Mouse (Mus musculus) embryonic facial prominence, embryonic 13.5 days (tissue): ENCODE measurements at regions not wholly inside any gene's neighbourhood (a gene's known extent, or its start where the extent isn't known, plus 50 kb on each side); places are given as distances from the start of the nearest gene placed in this dataset.
A peak's percentile ranks its signal among the peaks of the same experiment; 100 is the strongest.
"Not testable (repeated sequence)": the region's sequence is repeated elsewhere in the genome, so short reads cannot be mapped to it uniquely, and the experiment has no call there.

Source experiments
- ATAC-seq: fragments of 200-750 bp; cut with Nextera tagmentation; 2 replicates; pipeline ENCODE4 v1.8.0; 2017; ENCODE audit warnings: low read depth; ENCODE audit not compliant: insufficient number of reproducible peaks, insufficient read depth, low FRiP score, low TSS enrichment
- H3K27ac ChIP-seq: fragments of 300-500 bp; sonication (generic); 2 replicates; pipeline ENCODE4 v1.5.1; 2015; ENCODE audit warnings: moderate library complexity, mild to moderate bottlenecking, inconsistent platforms
- H3K27me3 ChIP-seq: fragments of 300-500 bp; sonication (generic); 2 replicates; pipeline ENCODE4 v1.6.1; 2015; ENCODE audit warnings: mild to moderate bottlenecking, inconsistent platforms
- H3K36me3 ChIP-seq: fragments of 300-500 bp; sonication (generic); 2 replicates; pipeline ENCODE4 v1.6.1; 2015; ENCODE audit warnings: mild to moderate bottlenecking, inconsistent platforms
- H3K4me1 ChIP-seq: fragments of 300-500 bp; sonication (generic); 2 replicates; pipeline ENCODE4 v1.6.1; 2015; ENCODE audit warnings: inconsistent platforms
- H3K4me2 ChIP-seq: fragments of 300-500 bp; sonication (generic); 2 replicates; pipeline ENCODE4 v1.6.1; 2015; ENCODE audit warnings: moderate library complexity, mild to moderate bottlenecking, inconsistent platforms
- H3K4me3 ChIP-seq: fragments of 300-500 bp; sonication (generic); 2 replicates; pipeline ENCODE4 v1.5.1; 2015; ENCODE audit warnings: mild to moderate bottlenecking, inconsistent platforms
- H3K9ac ChIP-seq: fragments of 300-500 bp; sonication (generic); 2 replicates; pipeline ENCODE4 v1.6.1; 2015; ENCODE audit warnings: mild to moderate bottlenecking, inconsistent platforms
- H3K9me3 ChIP-seq: fragments of 300-500 bp; sonication (generic); 2 replicates; pipeline ENCODE4 v1.6.1; 2016; ENCODE audit warnings: inconsistent platforms
- WGBS: fragments of 180-500 bp; shearing (Covaris S2); methylation state at CpG from one replicate; pipeline ENCODE4 v1.1.7; 2015; ENCODE audit warnings: mixed read lengths; 5-methylcytosine and 5-hydroxymethylcytosine counted together

- H3K4me3 ChIP-seq, H3K27me3 ChIP-seq, H3K9me3 ChIP-seq, H3K27ac ChIP-seq, ATAC-seq, H3K9ac ChIP-seq, H3K36me3 ChIP-seq, H3K4me1 ChIP-seq: not testable (repeated sequence)
- H3K4me2 ChIP-seq, result peak overlapping the region; percentile 9; the same call in 1 of the 2 replicates
- WGBS, result 41% methylated on average over 6 of the region's 6 CpGs
These were observed 479.0 kb downstream of the Inhba start for GRCm38 (mm10) chr13:16490680-16491079.

DNA sequence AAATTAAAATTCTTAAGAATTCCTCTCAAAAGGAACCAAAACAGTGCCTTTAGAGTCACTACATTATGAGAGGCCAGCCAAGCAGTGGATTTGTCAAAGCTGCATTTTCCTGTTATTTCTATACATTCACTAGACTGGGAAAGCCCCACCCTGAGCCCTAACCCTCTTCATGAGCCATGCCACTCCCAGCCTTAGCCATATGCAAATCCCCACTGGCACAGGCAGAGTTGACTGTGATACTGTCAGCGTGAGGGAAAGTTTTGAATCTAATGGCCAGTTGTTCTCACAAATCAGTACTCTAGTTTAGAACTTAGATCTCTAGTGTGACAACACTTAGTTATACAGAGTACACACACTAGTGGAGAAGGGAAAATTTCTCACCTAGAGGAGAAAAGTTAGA, 486.4 kb downstream of the Inhba start:
- no peak overlapping the region for H3K4me3 ChIP-seq
- H3K36me3 ChIP-seq, result no peaks in the 10 kb centered on the region
- H3K27me3 ChIP-seq, result no peaks in the 10 kb centered on the region
- H3K4me1 ChIP-seq, result no peaks in the 10 kb centered on the region
- ATAC-seq, result no peak
- H3K27ac ChIP-seq, result no peak overlapping the region
- H3K9me3 ChIP-seq, result no peaks in the 10 kb centered on the region
- H3K9ac ChIP-seq, result no peak overlapping the region
- H3K4me2 ChIP-seq, result no peak overlapping the region
- WGBS, result 66% methylated on average over 1 of the region's 1 CpGs

DNA sequence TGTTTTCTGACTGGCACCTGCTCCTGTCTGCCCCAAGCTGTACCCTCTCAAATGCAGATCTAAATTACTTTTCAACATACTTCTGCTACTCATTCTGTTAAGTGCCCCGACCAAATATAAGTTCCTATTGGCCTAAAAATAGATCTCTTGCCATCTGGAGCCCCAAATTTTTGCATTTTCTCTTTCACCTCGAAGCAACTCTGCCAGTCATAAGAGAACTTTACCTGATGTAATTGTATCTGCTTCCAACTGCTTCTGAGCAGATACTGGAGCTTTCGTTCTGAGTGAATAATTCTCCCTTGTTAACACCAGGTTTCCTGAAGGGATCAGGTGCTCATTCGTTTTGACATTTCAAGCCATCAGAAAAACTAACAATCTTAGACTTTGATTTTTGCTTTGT, 501.2 kb downstream of the Inhba start:
- Histone ChIP-seq H3K27ac (no peak overlapping the region), H3K36me3 (no peaks in the 10 kb centered on the region), H3K4me1 (no peaks in the 10 kb centered on the region), H3K9ac (no peak overlapping the region), H3K4me3 (no peak overlapping the region), H3K27me3 (no peaks in the 10 kb centered on the region), H3K9me3 (no peaks in the 10 kb centered on the region), H3K4me2 (no peak overlapping the region)
- no peak for ATAC-seq
- 52% methylated on average over 4 of the region's 4 CpGs for whole genome bisulfite sequencing

- no peak overlapping the region for H3K4me3 ChIP-seq
- H3K27me3 ChIP-seq, result no peaks in the 10 kb centered on the region
- H3K4me2 ChIP-seq, result no peak overlapping the region
- no peak for ATAC-seq
- no peak overlapping the region for H3K9ac ChIP-seq
- no peaks in the 10 kb centered on the region for H3K9me3 ChIP-seq
- H3K27ac ChIP-seq, result no peak overlapping the region
- H3K36me3 ChIP-seq, result no peaks in the 10 kb centered on the region
- H3K4me1 ChIP-seq, result no peaks in the 10 kb centered on the region
These were observed 503.5 kb downstream of the Inhba start for GRCm38 (mm10) chr13:16515195-16515594.

DNA sequence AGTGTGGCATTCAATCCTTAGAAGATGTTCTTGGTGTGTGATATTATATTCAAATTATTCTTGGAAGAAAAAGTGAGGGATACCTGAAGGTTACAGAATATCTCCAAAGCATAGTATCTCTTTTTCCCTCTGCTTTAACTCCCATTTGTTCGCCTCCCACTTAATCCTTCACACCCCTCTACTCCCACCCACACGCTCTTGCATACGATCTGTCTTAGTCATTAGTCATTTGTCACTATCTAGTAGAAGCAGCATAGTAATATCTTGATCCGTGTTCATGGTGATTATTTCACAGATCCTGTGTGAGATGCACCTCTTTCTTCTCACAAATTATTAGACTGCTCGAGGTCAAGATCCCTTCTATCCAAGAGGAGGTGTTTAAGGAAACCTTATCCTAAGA, 517.4 kb downstream of the Inhba start:
- no peak for ATAC-seq
- H3K9ac ChIP-seq, result no peak overlapping the region
- H3K36me3 ChIP-seq, result no peaks in the 10 kb centered on the region
- H3K4me1 ChIP-seq, result no peaks in the 10 kb centered on the region
- H3K27ac ChIP-seq, result no peak overlapping the region
- 77% methylated on average over 5 of the region's 5 CpGs for WGBS
- H3K4me2 ChIP-seq, result no peak overlapping the region
- H3K9me3 ChIP-seq, result no peaks in the 10 kb centered on the region
- H3K27me3 ChIP-seq, result no peaks in the 10 kb centered on the region
- H3K4me3 ChIP-seq, result no peak overlapping the region

DNA sequence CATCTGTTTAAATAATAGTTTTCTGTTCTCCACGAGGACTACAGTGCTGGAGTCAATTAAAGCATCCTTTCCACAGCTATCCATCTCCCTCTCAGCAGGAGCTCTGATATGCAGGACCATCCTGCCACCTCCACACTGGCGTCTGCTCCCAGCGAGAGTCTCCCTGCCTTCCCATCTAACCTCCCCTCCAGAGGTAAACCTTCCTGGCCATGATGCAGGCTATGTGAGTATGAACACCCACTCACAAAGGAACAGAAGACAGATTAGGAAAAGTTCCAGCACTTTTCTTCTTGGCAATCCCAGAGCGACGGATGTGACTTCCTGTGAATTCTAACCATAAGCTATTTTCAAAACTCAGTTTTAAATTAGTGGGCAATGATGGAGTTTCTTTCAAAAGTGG, 532.1 kb downstream of the Inhba start:
- H3K27me3 ChIP-seq, result no peaks in the 10 kb centered on the region
- no peaks in the 10 kb centered on the region for H3K4me1 ChIP-seq
- H3K27ac ChIP-seq, result no peak overlapping the region
- H3K9ac ChIP-seq, result no peak overlapping the region
- H3K4me3 ChIP-seq, result no peak overlapping the region
- no peak overlapping the region for H3K4me2 ChIP-seq
- no peak for ATAC-seq
- no peaks in the 10 kb centered on the region for H3K9me3 ChIP-seq
- 62% methylated on average over 5 of the region's 5 CpGs for WGBS
- no peaks in the 10 kb centered on the region for H3K36me3 ChIP-seq

- no peak overlapping the region for H3K4me3 ChIP-seq
- no peak overlapping the region for H3K4me2 ChIP-seq
- no peaks in the 10 kb centered on the region for H3K36me3 ChIP-seq
- H3K4me1 ChIP-seq, result no peaks in the 10 kb centered on the region
- no peak overlapping the region for H3K9ac ChIP-seq
- H3K27ac ChIP-seq, result no peak overlapping the region
- no peak for ATAC-seq
- H3K27me3 ChIP-seq, result no peaks in the 10 kb centered on the region
- no peaks in the 10 kb centered on the region for H3K9me3 ChIP-seq
These were observed 538.4 kb downstream of the Inhba start for GRCm38 (mm10) chr13:16550060-16550459.

GRCm38 (mm10) chr13:16564988-16565387, 553.3 kb downstream of the Inhba start:
- H3K9me3 ChIP-seq, result no peaks in the 10 kb centered on the region
- no peaks in the 10 kb centered on the region for H3K4me1 ChIP-seq
- 63% methylated on average over 1 of the region's 1 CpGs for WGBS
- no peak overlapping the region for H3K4me2 ChIP-seq
- no peak overlapping the region for H3K27ac ChIP-seq
- no peak overlapping the region for H3K4me3 ChIP-seq
- no peaks in the 10 kb centered on the region for H3K27me3 ChIP-seq
- H3K36me3 ChIP-seq, result no peaks in the 10 kb centered on the region
- no peak overlapping the region for H3K9ac ChIP-seq
- ATAC-seq, result no peak

GRCm38 (mm10) chr13:16574069-16574468, 562.4 kb downstream of the Inhba start:
- Histone ChIP-seq H3K9me3 (no peaks in the 10 kb centered on the region), H3K4me3 (no peak overlapping the region), H3K27ac (no peak overlapping the region), H3K4me2 (no peak overlapping the region), H3K4me1 (no peaks in the 10 kb centered on the region), H3K9ac (no peak overlapping the region), H3K27me3 (no peaks in the 10 kb centered on the region), H3K36me3 (no peaks in the 10 kb centered on the region)
- no peak for ATAC-seq
- WGBS, result 37% methylated on average over 4 of the region's 4 CpGs

DNA sequence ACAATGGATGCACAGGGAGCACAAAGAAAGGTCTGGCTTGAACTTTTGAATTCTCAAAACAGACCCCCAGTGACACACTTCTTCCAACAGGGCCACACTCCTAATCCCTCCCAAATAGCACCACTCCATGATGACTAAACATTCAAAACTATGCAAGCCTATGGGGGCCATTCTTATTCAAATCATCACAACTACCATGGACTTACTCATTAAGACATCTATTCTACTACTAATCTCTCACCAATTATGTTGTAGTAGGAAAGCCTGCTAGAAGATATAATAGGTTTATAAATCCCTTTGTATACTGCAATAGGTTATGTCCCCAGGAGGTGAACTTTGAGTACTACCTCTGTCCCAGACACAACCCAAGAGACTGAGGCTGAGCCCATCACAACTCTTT, 574.6 kb downstream of the Inhba start:
- Histone ChIP-seq H3K27ac (no peak overlapping the region), H3K4me2 (no peak overlapping the region), H3K9me3 (no peaks in the 10 kb centered on the region), H3K9ac (no peak overlapping the region), H3K27me3 (no peaks in the 10 kb centered on the region), H3K4me3 (no peak overlapping the region), H3K36me3 (no peaks in the 10 kb centered on the region), H3K4me1 (no peaks in the 10 kb centered on the region)
- ATAC-seq, result no peak

- no peak overlapping the region for H3K27ac ChIP-seq
- no peaks in the 10 kb centered on the region for H3K4me1 ChIP-seq
- H3K36me3 ChIP-seq, result no peaks in the 10 kb centered on the region
- no peak overlapping the region for H3K9ac ChIP-seq
- no peak overlapping the region for H3K4me3 ChIP-seq
- 88% methylated on average over 5 of the region's 5 CpGs for WGBS
- H3K9me3 ChIP-seq, result no peaks in the 10 kb centered on the region
- no peak overlapping the region for H3K4me2 ChIP-seq
- no peak for ATAC-seq
- no peaks in the 10 kb centered on the region for H3K27me3 ChIP-seq
These were observed 608.1 kb downstream of the Inhba start for GRCm38 (mm10) chr13:16619755-16620154.

- H3K4me2 ChIP-seq, result no peak overlapping the region
- no peaks in the 10 kb centered on the region for H3K4me1 ChIP-seq
- ATAC-seq, result no peak
- no peaks in the 10 kb centered on the region for H3K27me3 ChIP-seq
- H3K9me3 ChIP-seq, result no peaks in the 10 kb centered on the region
- no peaks in the 10 kb centered on the region for H3K36me3 ChIP-seq
- 55% methylated on average over 4 of the region's 4 CpGs for WGBS
- no peak overlapping the region for H3K27ac ChIP-seq
- H3K9ac ChIP-seq, result no peak overlapping the region
- no peak overlapping the region for H3K4me3 ChIP-seq
These were observed 614.9 kb downstream of the Inhba start for GRCm38 (mm10) chr13:16626584-16626983.

DNA sequence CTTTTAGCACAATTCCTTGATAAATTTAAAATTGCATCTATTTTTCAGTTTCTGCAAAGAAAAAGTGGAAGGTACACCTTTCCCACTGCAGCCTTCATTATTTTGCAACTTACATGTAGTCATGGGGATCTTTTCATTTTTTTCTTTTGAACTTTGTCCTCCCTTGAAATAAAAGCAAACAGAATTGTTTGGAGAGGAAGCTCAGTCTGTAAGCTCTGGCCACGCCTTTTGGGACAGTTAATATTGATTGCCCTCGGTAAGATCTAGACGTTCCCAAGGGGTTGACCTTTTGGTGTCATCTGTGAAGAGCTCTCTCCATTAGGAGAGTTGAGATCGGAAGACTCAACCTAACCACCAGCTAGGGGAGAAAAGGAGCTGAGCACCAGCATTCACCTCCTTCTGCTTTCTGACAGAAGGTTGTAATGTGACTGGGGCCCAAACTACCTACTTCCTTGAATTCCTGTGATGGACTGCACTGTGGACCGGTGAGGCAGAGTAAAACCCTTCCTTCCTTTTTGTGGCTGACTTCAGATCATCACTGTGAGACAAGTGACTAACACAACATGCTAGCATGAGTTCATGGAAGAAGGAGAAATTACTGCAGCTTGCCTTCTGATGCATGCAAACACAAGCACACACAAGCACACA, 621.9 kb downstream of the Inhba start:
- Histone ChIP-seq H3K27me3 (no peaks in the 10 kb centered on the region), H3K27ac (no peak overlapping the region), H3K4me1 (no peaks in the 10 kb centered on the region), H3K4me2 (no peak overlapping the region), H3K36me3 (no peaks in the 10 kb centered on the region), H3K4me3 (no peak overlapping the region), H3K9ac (no peak overlapping the region), H3K9me3 (no peaks in the 10 kb centered on the region)
- no peak for ATAC-seq
- 79% methylated on average over 5 of the region's 5 CpGs for WGBS
